Mouse (Mus musculus) stomach, embryonic 15.5 days (tissue): ENCODE data around the gene Hnrnpa3. TPM values are rescaled to one million over a fixed set of nuclear protein-coding genes. Genes with fewer than 3 reads are reported as not detected.

Source experiments
- ATAC-seq: fragments of 200-750 bp; cut with Nextera tagmentation; 2 replicates; pipeline ENCODE4 v1.8.0; 2017; ENCODE audit warnings: low read depth, moderate number of reproducible peaks, moderate TSS enrichment; ENCODE audit not compliant: insufficient read depth, low FRiP score
- H3K27ac ChIP-seq: fragments of 300-500 bp; sonication (generic); 2 replicates; pipeline ENCODE4 v1.5.1; 2015; ENCODE audit warnings: mild to moderate bottlenecking, inconsistent platforms
- H3K27me3 ChIP-seq: fragments of 300-500 bp; sonication (generic); replicated peaks from 2 replicates; pipeline ENCODE4 v1.6.1; 2015; ENCODE audit warnings: inconsistent platforms
- H3K36me3 ChIP-seq: fragments of 300-500 bp; sonication (generic); 2 replicates; pipeline ENCODE4 v1.6.1; 2015; ENCODE audit warnings: inconsistent platforms
- H3K4me1 ChIP-seq: fragments of 300-500 bp; sonication (generic); 2 replicates; pipeline ENCODE4 v1.6.1; 2015; ENCODE audit warnings: inconsistent platforms
- H3K4me2 ChIP-seq: fragments of 300-500 bp; sonication (generic); 2 replicates; pipeline ENCODE4 v1.6.1; 2015; ENCODE audit warnings: mild to moderate bottlenecking, inconsistent platforms
- H3K4me3 ChIP-seq: fragments of 300-500 bp; sonication (generic); replicated peaks from 2 replicates; pipeline ENCODE4 v1.5.1; 2015; ENCODE audit warnings: inconsistent platforms
- H3K9ac ChIP-seq: fragments of 300-500 bp; sonication (generic); 2 replicates; pipeline ENCODE4 v1.6.1; 2015; ENCODE audit warnings: inconsistent platforms
- H3K9me3 ChIP-seq: fragments of 300-500 bp; sonication (generic); 2 replicates; pipeline ENCODE4 v1.6.1; 2016; ENCODE audit warnings: inconsistent platforms
- WGBS: fragments of 180-500 bp; shearing (Covaris S2); methylation state at CpG from one replicate; pipeline ENCODE4 v1.1.7; 2015; 5-methylcytosine and 5-hydroxymethylcytosine counted together
- polyA plus RNA-seq: library from polyadenylated mRNA; unstranded; fragments of >200 nt; fragmentation: Nextera tagmentation; extraction: Ambion mirVana; gene quantifications from 2 replicates; pipeline ENCODE4 v1.2.1, GENCODE M21; 2015

Gene Hnrnpa3
- polyA plus RNA-seq, 1 experiment from 2014 or later = 241 TPM

DNA sequence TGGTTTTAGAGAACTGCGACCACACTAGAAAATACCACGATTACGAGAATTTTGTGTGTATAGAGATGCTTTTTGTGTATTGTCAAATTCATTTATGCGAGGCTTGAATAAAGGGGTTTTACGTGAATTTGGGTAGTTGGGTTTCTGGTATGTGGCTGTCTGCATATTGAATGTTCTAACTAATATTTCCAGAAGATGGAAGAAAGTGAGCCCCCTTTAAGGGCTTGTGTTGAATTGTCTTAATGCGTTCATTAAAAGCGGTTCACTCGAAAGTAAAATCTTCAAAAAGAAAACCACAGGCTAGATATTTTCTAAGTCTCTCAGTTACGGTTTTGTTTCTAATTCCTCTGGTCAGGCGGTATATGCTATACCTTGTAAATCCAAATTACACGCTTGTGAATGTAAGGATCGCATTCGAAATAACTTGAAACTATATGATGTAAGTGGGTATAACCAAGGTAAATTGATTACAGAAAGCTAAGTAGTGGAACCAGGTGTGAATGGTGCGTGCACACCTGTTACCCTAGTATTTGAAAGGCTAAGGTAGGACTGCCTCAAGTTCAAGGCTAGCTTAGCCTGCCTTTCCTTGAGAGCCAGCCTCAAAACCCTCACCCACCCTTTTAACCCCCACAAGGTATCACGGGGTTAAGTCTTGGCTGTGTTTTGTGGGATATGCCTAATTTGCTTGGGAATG, 1.3 kb downstream of the Hnrnpa3 start:
- ATAC-seq = no peak
- Histone ChIP-seq H3K27ac (no peak overlapping the region), H3K36me3 (peaks cover 13% of the 10 kb centered on the region; the same call in 1 of the 2 replicates), H3K9me3 (no peaks in the 10 kb centered on the region), H3K4me3 (peak overlapping the region; percentile 78), H3K27me3 (no peaks in the 10 kb centered on the region), H3K9ac (peak overlapping the region; percentile 97), H3K4me2 (peak overlapping the region; percentile 73), H3K4me1 (peaks cover 10% of the 10 kb centered on the region; the same call in 1 of the 2 replicates)
- 3% methylated on average over 15 of the region's 15 CpGs for WGBS

DNA sequence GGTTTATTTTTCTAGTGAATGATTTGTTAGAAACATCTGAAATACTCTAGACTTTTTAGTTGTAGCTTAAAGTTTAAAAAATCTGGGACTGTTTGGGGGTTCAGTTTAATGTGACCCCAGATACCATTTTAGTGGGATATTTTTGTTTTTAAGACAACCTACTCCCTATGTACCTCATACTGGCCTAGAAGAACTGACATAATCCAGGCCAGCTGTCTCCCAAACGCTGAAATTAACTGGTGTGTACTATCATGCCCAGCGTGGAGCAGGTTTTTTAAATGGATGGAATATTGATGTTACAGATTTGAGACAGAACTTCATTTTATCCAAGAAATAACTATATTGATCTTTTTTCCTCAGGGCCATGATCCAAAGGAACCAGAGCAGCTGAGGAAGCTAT, 2.0 kb downstream of the Hnrnpa3 start:
- no peak for ATAC-seq
- 18% methylated on average over 2 of the region's 2 CpGs for WGBS
- Histone ChIP-seq H3K9ac (peak overlapping the region; percentile 97; the same call in 1 of the 2 replicates), H3K27ac (no peak overlapping the region; the same call in 1 of the 2 replicates), H3K36me3 (peaks cover 13% of the 10 kb centered on the region; the same call in 1 of the 2 replicates), H3K4me2 (peak overlapping the region; percentile 73), H3K4me1 (peaks cover 10% of the 10 kb centered on the region; the same call in 1 of the 2 replicates), H3K4me3 (peak overlapping the region; percentile 78), H3K27me3 (no peaks in the 10 kb centered on the region), H3K9me3 (no peaks in the 10 kb centered on the region)

DNA sequence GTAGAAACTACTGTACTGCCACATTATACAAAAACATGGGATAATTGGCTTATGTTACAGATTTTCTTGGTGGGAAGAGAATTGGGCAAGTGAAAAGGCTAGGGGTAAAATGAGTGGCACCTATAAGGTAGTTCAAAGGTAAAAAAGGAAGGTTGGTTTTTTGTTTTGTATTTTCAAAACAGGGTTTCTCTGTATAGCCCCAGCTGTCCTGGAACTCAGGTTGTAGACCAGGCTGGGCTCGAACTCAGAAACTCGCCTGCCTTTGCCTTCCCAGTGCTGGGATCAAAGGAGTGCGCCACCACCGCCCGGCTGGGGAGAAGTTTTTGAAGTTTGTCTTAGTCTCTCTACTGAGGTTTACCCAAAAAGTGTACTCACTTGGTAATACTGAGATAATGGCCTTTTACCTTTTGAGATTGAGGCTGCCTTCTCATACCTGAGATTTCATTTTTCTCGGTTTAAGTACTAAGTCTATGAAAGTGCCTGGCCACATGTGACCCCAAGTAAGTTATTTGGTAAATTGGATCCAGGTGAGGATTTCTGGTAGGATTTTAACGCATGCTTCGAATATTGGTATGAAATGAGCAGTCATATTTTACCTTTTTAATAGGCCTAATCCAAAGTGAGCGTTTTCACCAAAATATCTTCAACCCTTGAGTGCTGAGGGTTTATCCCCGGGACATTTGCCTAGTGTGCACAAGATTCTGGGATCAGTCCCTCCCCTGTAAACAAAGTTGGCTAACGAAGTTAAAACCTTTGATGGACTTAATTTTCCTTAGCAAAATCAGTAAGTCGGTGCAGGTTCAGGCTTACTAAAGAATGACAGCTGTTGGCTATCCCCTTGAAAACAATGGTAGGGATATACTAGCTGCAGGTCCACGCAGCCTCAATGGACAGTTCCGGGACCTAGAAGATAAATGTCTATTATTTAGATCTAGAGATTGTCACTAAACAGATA, 10.7 kb downstream of the Hnrnpa3 start:
- H3K27ac ChIP-seq = no peak overlapping the region
- no peaks in the 10 kb centered on the region for H3K4me1 ChIP-seq
- no peak for ATAC-seq
- H3K9me3 ChIP-seq = no peaks in the 10 kb centered on the region
- H3K4me2 ChIP-seq = no peak overlapping the region
- no peak overlapping the region for H3K4me3 ChIP-seq
- WGBS = 35% methylated on average over 14 of the region's 14 CpGs
- no peaks in the 10 kb centered on the region for H3K27me3 ChIP-seq
- H3K9ac ChIP-seq = no peak overlapping the region
- peaks cover 15% of the 10 kb centered on the region; the same call in 1 of the 2 replicates for H3K36me3 ChIP-seq

DNA sequence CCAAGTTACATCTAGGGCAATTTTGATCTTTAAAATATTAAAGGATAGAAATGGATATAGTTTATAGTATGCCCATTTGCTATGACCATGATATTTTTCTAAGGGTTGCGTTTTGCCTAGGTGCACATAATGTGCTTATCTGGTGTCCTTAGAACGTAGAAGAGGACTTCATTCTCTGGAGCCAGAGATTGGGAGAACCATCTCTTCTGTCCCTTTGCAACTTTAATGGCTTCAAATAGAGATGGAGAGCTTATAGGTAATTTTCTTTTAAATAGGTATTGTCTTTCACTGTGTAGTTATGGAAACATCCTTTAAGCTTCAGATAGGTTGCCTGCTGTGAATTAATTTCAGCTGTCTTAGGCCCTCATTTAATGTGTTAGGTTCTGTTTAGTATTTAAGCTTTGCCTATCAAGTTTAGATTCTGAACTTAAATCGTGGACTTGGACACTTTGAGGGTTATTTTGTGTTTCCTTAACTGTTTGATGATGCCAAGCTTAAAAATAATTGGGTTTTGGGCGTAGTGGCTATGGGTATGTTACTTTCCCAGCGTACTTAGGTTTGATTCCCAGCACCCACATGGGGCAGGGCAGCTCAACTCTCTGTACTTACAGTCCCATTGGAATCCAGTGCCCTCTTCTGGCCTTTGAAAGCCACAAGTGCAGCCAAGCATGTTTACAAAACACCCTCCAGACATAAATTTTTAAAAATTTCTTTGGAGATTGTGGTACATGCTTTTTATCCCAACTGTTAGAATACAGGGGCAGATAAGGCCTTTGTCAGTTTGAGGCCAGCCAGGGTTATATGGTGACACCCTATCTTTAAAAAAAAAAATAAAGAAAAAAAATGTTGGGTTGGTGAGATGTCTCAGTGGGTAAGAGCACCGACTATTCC, 11.6 kb downstream of the Hnrnpa3 start:
- Histone ChIP-seq H3K36me3 (peaks cover 16% of the 10 kb centered on the region; the same call in 1 of the 2 replicates), H3K9me3 (no peaks in the 10 kb centered on the region), H3K4me1 (no peaks in the 10 kb centered on the region), H3K27me3 (no peaks in the 10 kb centered on the region), H3K4me2 (no peak overlapping the region), H3K4me3 (no peak overlapping the region), H3K27ac (no peak overlapping the region), H3K9ac (no peak overlapping the region)
- no peak for ATAC-seq
- WGBS = 81% methylated on average over 6 of the region's 6 CpGs

DNA sequence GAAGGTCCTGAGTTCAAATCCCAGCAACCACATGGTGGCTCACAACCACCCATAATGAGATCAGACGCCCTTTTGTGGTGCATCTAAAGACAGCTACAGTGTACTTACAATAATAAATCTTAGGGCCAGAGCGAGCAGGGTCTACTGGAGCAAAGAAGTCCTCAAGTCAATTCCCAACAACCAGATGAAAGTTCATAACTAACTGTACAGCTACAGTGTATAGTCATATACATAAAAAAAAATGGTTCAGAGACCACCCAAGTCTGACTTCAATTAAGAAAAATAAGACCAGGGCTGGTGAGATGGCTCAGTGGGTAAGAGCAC, 12.2 kb downstream of the Hnrnpa3 start:
- peaks cover 21% of the 10 kb centered on the region for H3K36me3 ChIP-seq
- H3K27me3 ChIP-seq = no peaks in the 10 kb centered on the region
- no peak overlapping the region for H3K4me3 ChIP-seq
- no peak for ATAC-seq
- H3K4me1 ChIP-seq = no peaks in the 10 kb centered on the region
- no peaks in the 10 kb centered on the region for H3K9me3 ChIP-seq
- no peak overlapping the region for H3K27ac ChIP-seq
- H3K9ac ChIP-seq = no peak overlapping the region
- no peak overlapping the region for H3K4me2 ChIP-seq
- 84% methylated on average over 2 of the region's 2 CpGs for WGBS

DNA sequence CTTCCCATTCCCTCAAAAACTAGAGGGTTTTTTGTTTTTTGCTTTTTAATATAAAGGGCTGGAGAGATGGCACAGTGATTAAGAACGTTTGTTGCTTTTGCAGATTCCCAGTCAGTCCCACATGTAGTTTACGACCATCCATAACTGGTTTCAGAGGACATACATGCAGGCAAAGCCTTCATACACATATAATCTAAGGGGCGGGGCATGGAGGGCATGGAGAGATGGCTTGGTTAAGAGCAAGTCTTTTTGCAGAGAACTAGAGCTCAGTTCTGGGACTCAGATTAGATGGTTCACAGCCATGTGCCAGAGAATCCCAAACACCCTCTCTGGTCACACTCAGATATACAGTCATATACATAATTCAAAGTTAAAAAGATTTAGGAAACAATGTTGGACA, 13.5 kb downstream of the Hnrnpa3 start:
- ATAC-seq = no peak
- no peak overlapping the region for H3K9ac ChIP-seq
- H3K4me2 ChIP-seq = no peak overlapping the region
- no peaks in the 10 kb centered on the region for H3K27me3 ChIP-seq
- no peak overlapping the region for H3K4me3 ChIP-seq
- H3K36me3 ChIP-seq = peaks cover 30% of the 10 kb centered on the region
- WGBS = 73% methylated on average over 3 of the region's 3 CpGs
- H3K27ac ChIP-seq = no peak overlapping the region
- H3K9me3 ChIP-seq = no peaks in the 10 kb centered on the region
- no peaks in the 10 kb centered on the region for H3K4me1 ChIP-seq

DNA sequence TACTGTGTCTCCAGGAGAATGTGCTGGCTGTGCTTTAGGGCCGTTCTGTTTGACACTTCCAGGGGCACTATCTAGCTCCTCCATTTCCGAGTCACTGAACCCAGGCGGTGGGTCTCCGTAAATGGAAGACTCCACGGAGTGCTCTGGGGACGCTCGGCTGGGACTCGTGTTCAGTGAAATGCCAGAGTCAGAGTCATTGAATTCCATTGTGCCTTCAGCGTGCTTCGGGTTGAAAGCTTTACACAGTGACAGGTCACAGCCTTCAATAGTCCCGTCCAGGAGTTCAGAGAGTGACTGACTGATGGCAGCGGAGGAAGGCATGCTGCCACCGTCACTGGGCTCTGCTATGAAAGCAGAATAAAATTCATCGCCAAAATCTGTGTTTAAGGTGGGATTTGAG, 17.5 kb downstream of the Hnrnpa3 start:
- H3K4me2 ChIP-seq = no peak overlapping the region
- WGBS = 90% methylated on average over 14 of the region's 14 CpGs
- H3K4me1 ChIP-seq = 0 out of 2 replicates have a peak, but pooled peaks cover 4% of the 10 kb centered on the region
- peaks cover 30% of the 10 kb centered on the region for H3K36me3 ChIP-seq
- H3K9ac ChIP-seq = no peak overlapping the region
- H3K9me3 ChIP-seq = no peaks in the 10 kb centered on the region
- H3K27ac ChIP-seq = no peak overlapping the region
- H3K27me3 ChIP-seq = no peaks in the 10 kb centered on the region
- ATAC-seq = no peak
- no peak overlapping the region for H3K4me3 ChIP-seq

DNA sequence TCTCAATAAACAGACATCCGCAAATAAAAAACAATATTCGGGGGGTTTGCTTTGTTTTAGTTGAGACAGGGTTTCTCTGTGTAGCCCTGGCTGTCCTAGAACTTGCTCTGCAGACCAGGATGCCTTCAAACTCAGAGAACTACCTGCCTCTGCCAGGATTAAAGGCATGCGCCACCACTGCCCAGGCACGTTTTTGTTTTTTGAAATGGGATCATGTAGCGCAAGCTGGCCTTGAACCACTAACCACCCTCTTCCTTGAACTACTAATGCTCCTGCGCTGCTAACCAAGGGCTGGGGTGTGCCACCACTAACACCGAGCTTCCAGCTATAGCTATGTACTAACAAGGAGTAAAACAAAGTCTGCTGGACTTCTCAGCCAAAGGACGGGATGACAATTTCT, 20.9 kb downstream of the Hnrnpa3 start:
- Histone ChIP-seq H3K9me3 (no peaks in the 10 kb centered on the region), H3K27ac (no peak overlapping the region), H3K27me3 (no peaks in the 10 kb centered on the region), H3K36me3 (peaks cover 14% of the 10 kb centered on the region), H3K9ac (no peak overlapping the region), H3K4me2 (no peak overlapping the region), H3K4me3 (no peak overlapping the region), H3K4me1 (peaks cover 13% of the 10 kb centered on the region)
- no peak for ATAC-seq
- WGBS = 90% methylated on average over 8 of the region's 8 CpGs

DNA sequence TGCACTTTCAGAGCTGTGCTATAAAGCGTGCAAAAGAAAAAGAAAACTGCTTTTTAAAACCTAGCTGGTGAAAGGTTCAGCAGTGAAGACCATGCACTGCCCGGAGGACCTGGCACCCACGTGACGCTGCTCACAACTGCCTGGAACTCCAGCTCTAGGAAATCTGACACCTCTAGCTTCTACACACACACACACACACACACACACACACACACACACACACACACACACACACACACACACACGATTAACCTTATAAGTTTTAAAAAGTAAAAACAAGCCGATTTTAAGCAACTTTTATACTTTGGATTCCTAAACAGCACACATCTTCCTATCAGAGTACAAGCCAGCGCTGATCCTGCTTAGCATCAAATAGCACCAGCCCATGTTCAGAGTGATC, 22.4 kb downstream of the Hnrnpa3 start:
- Histone ChIP-seq H3K4me3 (no peak overlapping the region), H3K4me2 (no peak overlapping the region), H3K36me3 (peaks cover 7% of the 10 kb centered on the region), H3K9ac (no peak overlapping the region), H3K27ac (no peak overlapping the region), H3K9me3 (no peaks in the 10 kb centered on the region), H3K27me3 (no peaks in the 10 kb centered on the region), H3K4me1 (peaks cover 21% of the 10 kb centered on the region)
- no peak for ATAC-seq
- WGBS = 34% methylated on average over 7 of the region's 7 CpGs

DNA sequence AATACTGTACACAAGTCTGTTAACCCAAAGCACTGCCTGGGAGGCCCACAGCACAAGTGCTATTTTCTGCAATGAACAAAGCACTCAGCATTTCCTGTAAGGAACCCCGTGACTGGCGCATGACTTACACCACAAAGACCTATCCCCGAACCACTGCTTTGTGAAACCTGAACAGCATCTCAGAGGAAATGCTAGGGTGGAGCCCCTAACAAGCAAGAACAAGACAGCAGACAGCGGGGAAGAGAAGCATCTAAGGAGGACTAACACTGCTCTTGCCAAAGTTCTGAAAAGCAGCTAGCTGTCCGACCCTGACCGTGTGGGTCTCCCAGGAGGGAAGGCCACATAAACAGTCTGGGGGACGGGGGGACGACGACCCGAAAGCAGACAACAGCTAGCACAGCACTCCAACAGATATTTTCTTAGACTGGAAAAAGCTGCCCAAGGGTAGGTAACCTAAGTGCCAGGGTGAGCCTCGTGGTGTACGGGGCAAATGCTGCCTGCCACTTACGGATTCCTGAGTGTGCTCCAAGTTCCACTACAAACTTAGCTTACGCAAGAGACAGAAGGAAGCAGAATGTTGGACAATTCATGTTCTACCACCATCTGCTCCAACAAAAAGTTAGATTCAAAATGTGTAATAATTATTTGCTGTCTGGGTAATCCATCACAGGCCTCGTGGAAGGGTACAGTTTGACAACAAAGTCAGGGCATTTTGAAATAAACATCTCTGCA, 24.1 kb downstream of the Hnrnpa3 start:
- Histone ChIP-seq H3K27ac (peak overlapping the region; percentile 74), H3K4me3 (no peak overlapping the region), H3K4me2 (peak overlapping the region; percentile 23; the same call in 1 of the 2 replicates), H3K27me3 (no peaks in the 10 kb centered on the region), H3K9ac (no peak overlapping the region), H3K4me1 (peaks cover 21% of the 10 kb centered on the region), H3K9me3 (no peaks in the 10 kb centered on the region), H3K36me3 (no peaks in the 10 kb centered on the region)
- 47% methylated on average over 15 of the region's 15 CpGs for WGBS
- no peak; the same call in 1 of the 2 replicates for ATAC-seq

DNA sequence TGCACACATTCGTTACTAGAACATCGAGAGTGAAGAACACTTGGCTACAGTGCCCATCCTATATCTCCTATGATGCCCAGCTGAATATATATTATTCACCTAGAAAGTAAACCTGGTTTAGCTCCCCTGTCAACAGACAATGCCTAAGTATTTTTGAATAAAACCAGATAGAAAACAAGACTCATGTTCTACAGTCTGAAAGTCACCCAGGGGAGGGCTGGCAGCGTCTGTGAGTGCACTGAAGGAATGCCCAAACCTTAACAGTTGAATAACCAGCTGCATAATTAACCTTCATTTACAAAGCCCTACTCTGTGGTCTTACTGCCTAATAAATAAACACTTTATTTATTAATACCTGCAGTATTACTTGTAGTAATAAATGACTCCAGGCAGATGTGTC, 25.5 kb downstream of the Hnrnpa3 start:
- Histone ChIP-seq H3K4me2 (no peak overlapping the region), H3K27me3 (no peaks in the 10 kb centered on the region), H3K9me3 (no peaks in the 10 kb centered on the region), H3K4me1 (peaks cover 21% of the 10 kb centered on the region), H3K36me3 (no peaks in the 10 kb centered on the region), H3K9ac (no peak overlapping the region), H3K27ac (no peak overlapping the region), H3K4me3 (no peak overlapping the region)
- ATAC-seq = no peak
- 79% methylated on average over 3 of the region's 3 CpGs for WGBS
